Mouse (Mus musculus): ENCODE measurements at regions not wholly inside any gene's neighbourhood (a gene's known extent, or its start where the extent isn't known, plus 50 kb on each side); places are given as distances from the start of the nearest gene placed in this dataset.

DNA sequence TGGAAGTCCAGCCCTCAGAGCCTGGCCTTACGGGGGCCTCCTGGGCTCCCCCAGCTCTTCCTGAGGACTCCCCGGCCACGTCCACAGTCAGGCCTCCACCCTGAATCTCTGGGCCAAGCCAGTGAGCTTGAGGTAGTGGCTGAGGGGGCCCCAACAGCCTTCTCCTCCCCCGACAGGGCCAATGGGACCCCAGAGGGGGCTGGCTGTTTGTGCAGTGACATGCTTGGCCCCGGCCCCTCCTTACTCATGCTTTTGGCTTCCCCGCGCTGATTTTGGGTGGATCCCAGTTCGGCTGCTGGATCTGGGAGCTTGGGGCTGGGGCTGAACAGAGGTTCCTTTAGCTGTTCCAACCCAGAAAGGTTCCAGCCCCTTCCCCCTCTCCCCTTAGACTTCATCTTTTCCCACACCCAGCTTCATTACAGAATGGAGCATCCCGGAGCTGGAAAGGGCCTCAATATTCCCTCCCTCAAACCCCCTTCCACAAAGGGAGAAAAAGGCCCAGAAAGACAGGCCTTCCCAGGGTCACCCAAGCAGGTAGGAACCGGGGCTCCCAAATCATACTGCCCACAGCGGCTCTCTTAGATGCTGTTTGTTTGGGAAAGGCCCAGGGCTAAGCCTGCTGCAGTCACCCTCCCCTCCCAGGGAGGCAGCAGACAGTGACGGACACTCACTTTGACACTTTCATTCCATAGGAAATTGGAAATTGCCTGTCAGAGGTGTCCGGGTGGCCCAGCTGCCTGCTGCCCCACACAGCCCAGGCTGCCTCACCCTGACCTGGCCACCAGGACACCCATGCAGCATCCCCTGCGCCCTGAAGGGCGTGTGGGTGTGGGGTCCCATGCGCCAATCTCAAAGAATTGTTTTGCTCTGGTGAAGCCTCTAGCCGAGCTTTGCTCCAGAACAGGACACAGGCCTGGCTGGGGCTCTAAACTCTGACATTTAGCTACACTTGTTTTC is 133.7 kb downstream of the Fgf18 start:
- Histone ChIP-seq H3K4me1 (ENCODE audit: control insufficient read depth, insufficient read depth, low read length) (no peaks in the 10 kb centered on the region), H3K27ac (ENCODE audit: insufficient read depth, low read length) (no peak overlapping the region), H3K4me3 (replicated peaks; ENCODE audit: insufficient read depth, low read depth, low read length) (no peak overlapping the region), H3K27me3 (ENCODE audit: control insufficient read depth, insufficient read depth, low read length) (no peaks in the 10 kb centered on the region; the same call in 1 of the 2 replicates)
- DNase-seq = no peak
- TF ChIP-seq POLR2A (IDR thresholded peaks at IDR 0.05; ENCODE audit: borderline replicate concordance, insufficient read depth, low read length) (no peak), CTCF (IDR thresholded peaks at IDR 0.05; ENCODE audit: borderline replicate concordance, insufficient read depth, low read depth, low read length) (no peak)
- WGBS = 74% methylated on average over 17 of the region's 17 CpGs

DNA sequence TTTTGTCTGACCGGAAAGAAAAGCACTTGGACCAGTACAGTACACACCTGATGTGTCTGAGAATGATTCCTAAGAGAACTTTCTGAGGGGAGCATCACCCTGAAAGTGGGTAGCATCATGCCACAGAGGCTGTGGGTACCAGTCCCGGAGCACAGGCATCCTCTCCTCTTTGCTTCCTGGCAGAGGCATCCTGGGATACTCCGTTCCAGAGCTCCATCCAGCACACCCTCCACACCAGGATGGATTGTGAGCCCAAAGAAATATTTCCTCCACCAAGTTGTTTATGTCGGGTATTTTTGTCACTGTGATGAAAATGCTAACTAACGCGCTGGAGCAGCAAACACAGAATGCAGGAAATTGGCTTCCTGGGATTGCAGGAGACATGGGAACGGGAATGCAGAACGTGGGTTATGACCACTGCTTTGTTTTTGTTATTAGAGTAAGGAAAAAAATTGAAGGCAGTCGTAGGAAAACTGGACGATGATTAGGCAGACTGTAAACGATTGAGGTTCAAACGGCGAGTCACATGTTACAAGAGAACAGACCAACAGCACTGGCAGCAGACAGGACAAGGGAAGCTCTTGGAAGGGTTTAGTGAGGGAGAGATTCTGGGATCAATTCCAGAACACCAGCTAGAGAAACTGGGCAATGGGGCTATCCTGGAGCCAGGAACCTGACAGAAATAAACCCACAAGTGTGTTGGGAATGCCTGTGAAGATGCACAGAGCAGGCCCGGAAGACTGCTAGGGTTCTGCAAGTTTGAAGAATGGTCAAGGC is 134.6 kb downstream of the Fgf18 start:
- peak in 1 of 2 experiments; percentile 8 for DNase-seq
- WGBS = 42% methylated on average over 14 of the region's 14 CpGs
- Histone ChIP-seq H3K27me3 (ENCODE audit: control insufficient read depth, insufficient read depth, low read length) (no peaks in the 10 kb centered on the region; the same call in 1 of the 2 replicates), H3K27ac (ENCODE audit: insufficient read depth, low read length) (no peak overlapping the region), H3K4me3 (replicated peaks; ENCODE audit: insufficient read depth, low read depth, low read length) (no peak overlapping the region), H3K4me1 (ENCODE audit: control insufficient read depth, insufficient read depth, low read length) (no peaks in the 10 kb centered on the region)
- no peak for TF ChIP-seq POLR2A (IDR thresholded peaks at IDR 0.05; ENCODE audit: borderline replicate concordance, insufficient read depth, low read length)
- TF ChIP-seq CTCF (IDR thresholded peaks at IDR 0.05; ENCODE audit: borderline replicate concordance, insufficient read depth, low read depth, low read length) = no peak

DNA sequence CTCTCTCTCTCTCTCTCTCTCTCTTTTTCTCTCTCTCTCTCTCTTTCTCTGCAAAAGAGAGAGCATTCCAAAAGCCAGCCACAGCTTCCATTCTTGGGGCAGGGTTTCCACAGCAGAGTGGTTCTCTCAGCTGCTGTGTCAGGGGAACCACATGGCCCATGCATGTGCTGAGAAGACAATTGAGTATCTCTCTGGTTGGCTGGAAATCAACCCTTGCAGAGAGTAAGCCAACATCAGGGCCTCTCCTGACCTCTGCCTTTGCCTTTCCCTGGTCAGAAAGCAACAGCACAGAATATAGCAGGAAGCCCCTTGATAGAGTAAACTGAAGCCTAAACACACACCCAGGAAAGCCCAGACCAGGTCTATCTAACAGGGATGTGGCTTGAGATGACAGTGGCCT is 138.6 kb downstream of the Fgf18 start:
- H3K4me3 ChIP-seq (replicated peaks; ENCODE audit: insufficient read depth, low read depth, low read length) = no peak overlapping the region
- no peaks in the 10 kb centered on the region for H3K4me1 ChIP-seq (ENCODE audit: control insufficient read depth, insufficient read depth, low read length)
- no peak for TF ChIP-seq CTCF (IDR thresholded peaks at IDR 0.05; ENCODE audit: borderline replicate concordance, insufficient read depth, low read depth, low read length)
- no peak for TF ChIP-seq POLR2A (IDR thresholded peaks at IDR 0.05; ENCODE audit: borderline replicate concordance, insufficient read depth, low read length)
- no peak overlapping the region for H3K27ac ChIP-seq (ENCODE audit: insufficient read depth, low read length)
- H3K27me3 ChIP-seq (ENCODE audit: control insufficient read depth, insufficient read depth, low read length) = no peaks in the 10 kb centered on the region; the same call in 1 of the 2 replicates
- DNase-seq = no peak

DNA sequence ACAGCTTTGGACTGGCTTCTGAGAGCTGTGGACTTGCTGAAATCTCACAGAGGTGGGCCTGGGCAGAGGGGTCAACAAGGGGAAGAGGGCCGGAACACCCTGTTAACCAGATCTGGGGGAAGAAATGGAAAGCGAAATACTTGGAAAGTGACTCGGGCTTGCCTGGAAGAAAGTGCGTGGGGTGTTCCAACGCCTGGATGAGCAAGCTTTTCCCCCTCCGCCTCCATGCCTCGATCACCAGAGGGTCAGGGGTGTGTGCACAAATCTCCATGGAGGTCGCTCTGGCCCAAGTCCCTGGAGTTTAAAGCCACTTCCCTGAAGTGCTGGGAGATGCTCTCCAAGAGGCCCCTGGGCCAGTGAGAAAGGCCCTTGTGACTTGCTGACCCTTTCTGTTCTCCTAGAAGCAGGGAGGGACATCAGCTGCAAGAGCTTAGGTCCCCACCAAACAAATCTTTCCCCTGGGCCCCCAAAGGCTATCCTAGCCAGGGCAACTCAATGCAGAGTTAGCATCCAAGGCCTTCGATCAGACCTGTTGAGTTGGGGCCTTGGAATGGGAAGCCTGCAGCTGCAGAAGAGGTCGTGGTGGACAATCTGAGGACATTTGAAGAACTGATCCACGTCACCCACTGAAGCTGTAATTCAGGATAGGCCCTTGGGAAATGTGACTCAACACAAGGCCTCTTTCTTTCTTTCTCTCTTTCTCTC is 139.2 kb downstream of the Fgf18 start:
- 89% methylated on average over 11 of the region's 11 CpGs for WGBS

DNA sequence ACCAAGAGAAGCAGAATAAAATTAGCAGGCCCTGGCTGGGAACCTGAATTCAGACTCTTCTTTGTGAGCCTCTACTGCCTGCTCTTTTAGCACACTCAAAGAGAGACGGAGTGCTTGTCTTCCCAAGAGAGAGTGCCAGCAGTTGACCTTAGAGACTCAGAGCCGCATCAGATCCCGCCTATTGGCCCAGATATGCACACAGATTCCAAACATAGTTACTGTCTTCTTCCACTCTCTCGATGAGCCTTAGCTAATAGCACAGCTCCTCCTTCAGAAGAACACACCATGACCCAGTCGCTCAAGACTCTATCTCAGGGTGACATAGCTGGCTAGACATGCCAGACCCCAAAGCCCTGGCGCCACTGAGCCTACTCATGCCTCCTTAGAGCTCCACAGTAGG is 139.8 kb downstream of the Fgf18 start:
- H3K4me3 ChIP-seq (replicated peaks; ENCODE audit: insufficient read depth, low read depth, low read length) = no peak overlapping the region
- WGBS = 83% methylated on average over 6 of the region's 6 CpGs
- no peak for DNase-seq
- no peaks in the 10 kb centered on the region for H3K27me3 ChIP-seq (ENCODE audit: control insufficient read depth, insufficient read depth, low read length)
- TF ChIP-seq POLR2A (IDR thresholded peaks at IDR 0.05; ENCODE audit: borderline replicate concordance, insufficient read depth, low read length) = no peak
- no peak for TF ChIP-seq CTCF (IDR thresholded peaks at IDR 0.05; ENCODE audit: borderline replicate concordance, insufficient read depth, low read depth, low read length)
- H3K4me1 ChIP-seq (ENCODE audit: control insufficient read depth, insufficient read depth, low read length) = no peaks in the 10 kb centered on the region
- H3K27ac ChIP-seq (ENCODE audit: insufficient read depth, low read length) = no peak overlapping the region

More for the DNA sequence above, 139.2 kb downstream of the Fgf18 start:
- DNase-seq = no peak
- Histone ChIP-seq H3K4me1 (ENCODE audit: control insufficient read depth, insufficient read depth, low read length) (no peaks in the 10 kb centered on the region), H3K4me3 (replicated peaks; ENCODE audit: insufficient read depth, low read depth, low read length) (no peak overlapping the region), H3K27me3 (ENCODE audit: control insufficient read depth, insufficient read depth, low read length) (no peaks in the 10 kb centered on the region; the same call in 1 of the 2 replicates), H3K27ac (ENCODE audit: insufficient read depth, low read length) (no peak overlapping the region)
- no peak for TF ChIP-seq CTCF (IDR thresholded peaks at IDR 0.05; ENCODE audit: borderline replicate concordance, insufficient read depth, low read depth, low read length)
- no peak for TF ChIP-seq POLR2A (IDR thresholded peaks at IDR 0.05; ENCODE audit: borderline replicate concordance, insufficient read depth, low read length)

DNA sequence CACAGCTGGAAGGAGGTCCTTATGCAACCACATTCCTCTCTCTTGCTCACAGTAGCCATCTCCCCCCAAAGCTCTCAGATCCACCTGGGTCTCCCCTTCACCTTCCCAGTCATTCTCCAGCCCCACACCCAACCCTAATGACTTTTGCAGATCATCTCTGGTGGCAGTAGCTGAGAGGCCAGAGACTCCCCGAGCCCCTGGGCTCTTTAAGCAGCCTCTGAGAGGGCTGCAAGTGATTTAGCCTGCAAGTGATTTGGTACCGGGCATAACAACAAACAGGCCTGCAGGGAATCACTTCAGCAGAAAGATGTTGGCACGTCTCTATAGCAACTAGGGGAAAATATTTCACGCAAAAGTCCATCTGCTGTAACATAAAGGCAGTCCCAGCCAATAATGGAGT is 142.0 kb downstream of the Fgf18 start:
- 33% methylated on average over 4 of the region's 4 CpGs for WGBS
- no peak overlapping the region for H3K27ac ChIP-seq (ENCODE audit: insufficient read depth, low read length)
- no peak overlapping the region for H3K4me3 ChIP-seq (replicated peaks; ENCODE audit: insufficient read depth, low read depth, low read length)
- TF ChIP-seq POLR2A (IDR thresholded peaks at IDR 0.05; ENCODE audit: borderline replicate concordance, insufficient read depth, low read length) (no peak), CTCF (IDR thresholded peaks at IDR 0.05; ENCODE audit: borderline replicate concordance, insufficient read depth, low read depth, low read length) (no peak)
- H3K4me1 ChIP-seq (ENCODE audit: control insufficient read depth, insufficient read depth, low read length) = no peaks in the 10 kb centered on the region
- DNase-seq = no peak
- H3K27me3 ChIP-seq (ENCODE audit: control insufficient read depth, insufficient read depth, low read length) = no peaks in the 10 kb centered on the region

DNA sequence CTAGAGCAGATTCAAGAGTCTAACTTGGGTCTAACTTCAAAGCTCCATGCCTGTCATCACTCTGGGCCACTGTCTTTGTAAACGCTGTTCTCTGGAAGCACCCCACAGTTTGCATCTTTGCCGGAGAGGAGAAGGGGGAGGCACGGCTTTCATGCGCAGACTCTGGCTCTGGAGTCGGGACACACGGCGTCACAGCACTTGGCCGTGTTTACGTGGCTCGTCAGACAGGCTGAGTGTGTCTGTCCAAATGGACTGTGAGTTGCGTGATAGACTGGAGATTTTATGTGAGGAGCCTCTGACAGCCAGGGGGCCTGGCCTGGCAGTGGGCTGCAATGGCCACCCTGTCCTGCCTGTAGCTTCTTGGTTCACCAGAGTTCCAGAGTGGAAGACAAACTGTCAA is 142.6 kb downstream of the Fgf18 start:
- TF ChIP-seq POLR2A (IDR thresholded peaks at IDR 0.05; ENCODE audit: borderline replicate concordance, insufficient read depth, low read length) (no peak), CTCF (IDR thresholded peaks at IDR 0.05; ENCODE audit: borderline replicate concordance, insufficient read depth, low read depth, low read length) (no peak)

More for the DNA sequence above, 142.6 kb downstream of the Fgf18 start:
- Histone ChIP-seq H3K27ac (ENCODE audit: insufficient read depth, low read length) (no peak overlapping the region), H3K4me3 (replicated peaks; ENCODE audit: insufficient read depth, low read depth, low read length) (no peak overlapping the region), H3K4me1 (ENCODE audit: control insufficient read depth, insufficient read depth, low read length) (no peaks in the 10 kb centered on the region), H3K27me3 (ENCODE audit: control insufficient read depth, insufficient read depth, low read length) (no peaks in the 10 kb centered on the region)
- 43% methylated on average over 11 of the region's 11 CpGs for WGBS
- DNase-seq = no peak

Measured in cerebellum, adult 2 months (tissue).